Mouse (Mus musculus) myocyte (in vitro differentiated cells): ENCODE measurements around the gene Rad51b. TPM values are rescaled to one million over a fixed set of nuclear protein-coding genes. Genes with fewer than 3 reads are reported as not detected.
A peak's percentile ranks its signal among the peaks of the same experiment; 100 is the strongest.

Experiments
- H3K27me3 ChIP-seq: one replicate; pipeline ENCODE4 v1.6.1; 2011; ENCODE audit not compliant: control insufficient read depth, insufficient read depth, insufficient read length
- H3K36me3 ChIP-seq: one replicate; pipeline ENCODE4 v1.6.1; 2011; ENCODE audit not compliant: control insufficient read depth, insufficient read depth
- H3K4me2 ChIP-seq: one replicate; pipeline ENCODE4 v1.6.1; 2011; ENCODE audit warnings: low read depth, control low read depth
- H3K4me3 ChIP-seq: one replicate; pipeline ENCODE4 v1.5.1; 2011; ENCODE audit warnings: mild to moderate bottlenecking, control low read depth, moderate library complexity
- H3K79me2 ChIP-seq: one replicate; pipeline ENCODE4 v1.6.1; 2011; ENCODE audit not compliant: control insufficient read depth, insufficient read depth
- H3ac ChIP-seq: one replicate; pipeline ENCODE4 v1.6.1; 2011; ENCODE audit not compliant: control insufficient read depth, insufficient read length
- CEBPB ChIP-seq: IDR thresholded peaks from 2 replicates; pipeline ENCODE4 v1.6.1; 2011; ENCODE audit warnings: mild to moderate bottlenecking, moderate library complexity; ENCODE audit not compliant: poor library complexity, insufficient read depth, severe bottlenecking
- E2F4 ChIP-seq: IDR thresholded peaks from one replicate; pipeline ENCODE4 v1.6.1; 2011; ENCODE audit warnings: mild to moderate bottlenecking, control low read depth, moderate library complexity; ENCODE audit not compliant: insufficient read depth
- MAX ChIP-seq: IDR thresholded peaks from one replicate; pipeline ENCODE4 v1.6.1; 2011; ENCODE audit warnings: low read depth, mild to moderate bottlenecking, control low read depth
- MYOD1 ChIP-seq, 3 experiments: IDR thresholded peaks; one replicate each; pipeline ENCODE4 v1.6.1; 2011; ENCODE audit warnings: control low read depth in 2 of 3, low read depth in 2 of 3, mild to moderate bottlenecking in 2 of 3, moderate library complexity in 1 of 3; ENCODE audit not compliant: insufficient read length in 2 of 3, control insufficient read depth in 1 of 3
- MYOG ChIP-seq, 3 experiments: IDR thresholded peaks; one replicate each; pipeline ENCODE4 v1.6.1; 2011; ENCODE audit warnings: control low read depth in 2 of 3, low read depth in 2 of 3, mild to moderate bottlenecking in 2 of 3; ENCODE audit not compliant: insufficient read length in 2 of 3, control insufficient read depth in 1 of 3, insufficient read depth in 1 of 3
- POLR2A ChIP-seq: IDR thresholded peaks from one replicate; pipeline ENCODE4 v1.6.1; 2011; ENCODE audit warnings: low read depth, mild to moderate bottlenecking, control low read depth, moderate library complexity; ENCODE audit not compliant: insufficient read length
- POLR2AphosphoS2 ChIP-seq: IDR thresholded peaks from one replicate; pipeline ENCODE4 v1.6.1; 2011; ENCODE audit warnings: low read depth, control low read depth; ENCODE audit not compliant: insufficient read length
- REST ChIP-seq: IDR thresholded peaks from one replicate; pipeline ENCODE4 v1.6.1; 2011; ENCODE audit warnings: mild to moderate bottlenecking, control low read depth, moderate library complexity; ENCODE audit not compliant: insufficient read depth, insufficient read length
- SRF ChIP-seq: IDR thresholded peaks from one replicate; pipeline ENCODE4 v1.6.1; 2011; ENCODE audit warnings: low read depth; ENCODE audit not compliant: control insufficient read depth, insufficient read length
- TCF12 ChIP-seq: IDR thresholded peaks from one replicate; pipeline ENCODE4 v1.6.1; 2011; ENCODE audit warnings: mild to moderate bottlenecking, control low read depth; ENCODE audit not compliant: poor library complexity, insufficient read depth, severe bottlenecking
- TCF3 ChIP-seq: IDR thresholded peaks from one replicate; pipeline ENCODE4 v1.6.1; 2011; ENCODE audit warnings: low read depth, control low read depth; ENCODE audit not compliant: insufficient read length
- USF1 ChIP-seq: IDR thresholded peaks from one replicate; pipeline ENCODE4 v1.6.1; 2011; ENCODE audit warnings: low read depth, mild to moderate bottlenecking, control low read depth, moderate library complexity
- polyA plus RNA-seq: library from polyadenylated mRNA; unstranded; fragments of >200 nt; fragmentation: generic; extraction: Trizol; gene quantifications from one replicate; pipeline ENCODE4 v1.2.1, GENCODE M21; 2012; ENCODE audit warnings: missing spikeins

Rad51b gene
- polyA plus RNA-seq, 1 experiment, result 1.8 TPM

GRCm38 (mm10) chr12:79470113-79470512 lies 173.0 kb downstream of the Rad51b start:
- no peak overlapping the region for H3K4me3 ChIP-seq
- H3K27me3 ChIP-seq, result no peaks in the 10 kb centered on the region
- H3ac ChIP-seq, result no peak overlapping the region
- no peak for TF ChIP-seq MYOG (IDR thresholded peaks at IDR 0.05; ENCODE audit: control insufficient read depth in 1 of 3, insufficient read depth in 1 of 3, insufficient read length in 2 of 3, low read depth in 2 of 3)
- no peak for TF ChIP-seq POLR2AphosphoS2
- TF ChIP-seq MYOD1 (IDR thresholded peaks at IDR 0.05; ENCODE audit: control insufficient read depth in 1 of 3, insufficient read length in 2 of 3, low read depth in 2 of 3), result no peak
- TF ChIP-seq POLR2A, result no peak
- no peak for TF ChIP-seq MAX
- TF ChIP-seq CEBPB, result no peak
- TF ChIP-seq E2F4, result no peak
- TF ChIP-seq REST, result no peak
- TF ChIP-seq USF1, result no peak
- no peak for TF ChIP-seq TCF12
- TF ChIP-seq TCF3, result no peak
- no peaks in the 10 kb centered on the region for H3K36me3 ChIP-seq
- no peaks in the 10 kb centered on the region for H3K79me2 ChIP-seq
- no peak overlapping the region for H3K4me2 ChIP-seq

- Histone ChIP-seq H3K27me3 (no peaks in the 10 kb centered on the region), H3K36me3 (no peaks in the 10 kb centered on the region), H3K79me2 (no peaks in the 10 kb centered on the region), H3K4me2 (peak overlapping the region; percentile 63), H3ac (no peak overlapping the region), H3K4me3 (no peak overlapping the region)
- TF ChIP-seq USF1 (no peak), E2F4 (no peak), MYOG (IDR thresholded peaks at IDR 0.05; ENCODE audit: control insufficient read depth in 1 of 3, insufficient read depth in 1 of 3, insufficient read length in 2 of 3, low read depth in 2 of 3) (no peak), MYOD1 (IDR thresholded peaks at IDR 0.05; ENCODE audit: control insufficient read depth in 1 of 3, insufficient read length in 2 of 3, low read depth in 2 of 3) (no peak), SRF (no peak), POLR2AphosphoS2 (no peak), REST (no peak), TCF12 (no peak), POLR2A (no peak), MAX (no peak), CEBPB (no peak), TCF3 (no peak)
Measured at GRCm38 (mm10) chr12:79471868-79472267, 174.8 kb downstream of the Rad51b start.

GRCm38 (mm10) chr12:79476413-79477046 lies 179.4 kb downstream of the Rad51b start:
- no peaks in the 10 kb centered on the region for H3K79me2 ChIP-seq
- H3K36me3 ChIP-seq, result no peaks in the 10 kb centered on the region
- H3K27me3 ChIP-seq, result no peaks in the 10 kb centered on the region
- no peak overlapping the region for H3K4me2 ChIP-seq
- H3ac ChIP-seq, result no peak overlapping the region
- TF ChIP-seq POLR2AphosphoS2, result no peak
- TF ChIP-seq TCF3, result no peak
- no peak for TF ChIP-seq CEBPB
- no peak for TF ChIP-seq MAX
- no peak for TF ChIP-seq MYOG (IDR thresholded peaks at IDR 0.05; ENCODE audit: control insufficient read depth in 1 of 3, insufficient read depth in 1 of 3, insufficient read length in 2 of 3, low read depth in 2 of 3)
- TF ChIP-seq POLR2A, result no peak
- no peak for TF ChIP-seq REST
- no peak for TF ChIP-seq MYOD1 (IDR thresholded peaks at IDR 0.05; ENCODE audit: control insufficient read depth in 1 of 3, insufficient read length in 2 of 3, low read depth in 2 of 3)
- no peak overlapping the region for H3K4me3 ChIP-seq

- Histone ChIP-seq H3K4me3 (no peak overlapping the region), H3K4me2 (no peak overlapping the region), H3K36me3 (no peaks in the 10 kb centered on the region), H3K27me3 (no peaks in the 10 kb centered on the region), H3K79me2 (no peaks in the 10 kb centered on the region), H3ac (no peak overlapping the region)
- TF ChIP-seq MYOD1 (IDR thresholded peaks at IDR 0.05; ENCODE audit: control insufficient read depth in 1 of 3, insufficient read length in 2 of 3, low read depth in 2 of 3) (no peak), SRF (no peak), CEBPB (no peak), TCF3 (no peak), MYOG (IDR thresholded peaks at IDR 0.05; ENCODE audit: control insufficient read depth in 1 of 3, insufficient read depth in 1 of 3, insufficient read length in 2 of 3, low read depth in 2 of 3) (no peak), POLR2AphosphoS2 (no peak), REST (no peak), MAX (no peak), POLR2A (no peak), E2F4 (no peak), USF1 (no peak), TCF12 (no peak)
Measured at GRCm38 (mm10) chr12:79478816-79479215, 181.7 kb downstream of the Rad51b start.

- Histone ChIP-seq H3K36me3 (no peaks in the 10 kb centered on the region), H3ac (no peak overlapping the region), H3K27me3 (no peaks in the 10 kb centered on the region), H3K4me3 (no peak overlapping the region), H3K4me2 (no peak overlapping the region), H3K79me2 (no peaks in the 10 kb centered on the region)
- TF ChIP-seq E2F4 (no peak), CEBPB (no peak), POLR2A (no peak), MYOD1 (IDR thresholded peaks at IDR 0.05; ENCODE audit: control insufficient read depth in 1 of 3, insufficient read length in 2 of 3, low read depth in 2 of 3) (no peak), SRF (no peak), REST (no peak), MYOG (IDR thresholded peaks at IDR 0.05; ENCODE audit: control insufficient read depth in 1 of 3, insufficient read depth in 1 of 3, insufficient read length in 2 of 3, low read depth in 2 of 3) (no peak), MAX (no peak), TCF3 (no peak), USF1 (no peak), TCF12 (no peak), POLR2AphosphoS2 (no peak)
Measured at GRCm38 (mm10) chr12:79485501-79485900, 188.4 kb downstream of the Rad51b start.
